Mouse (Mus musculus): ENCODE data around the gene Lrfn3.

DNA sequence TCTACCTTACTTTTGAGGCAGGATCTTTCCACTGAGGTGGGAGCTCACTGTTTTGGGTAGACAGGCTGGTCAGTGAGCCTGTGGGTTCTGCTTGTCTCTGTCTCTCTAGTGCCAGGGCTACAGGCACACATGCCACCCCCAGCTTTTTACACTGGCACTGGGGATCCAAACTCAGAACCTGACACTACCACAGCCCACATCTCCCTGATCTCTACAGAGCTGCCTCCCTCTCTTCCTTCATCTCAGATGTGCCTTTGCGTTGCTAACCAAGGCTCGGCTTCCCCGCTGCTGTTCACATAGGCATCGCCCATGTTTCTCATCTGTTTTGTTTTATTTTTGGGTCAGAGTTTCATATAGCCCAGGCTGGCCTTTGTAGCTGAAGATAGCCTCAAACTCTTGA, 31.1 kb upstream of the Lrfn3 start:
- TF ChIP-seq POLR2A (IDR thresholded peaks at IDR 0.05; ENCODE audit: insufficient read depth, low read length) (no peak), CTCF (IDR thresholded peaks at IDR 0.05; ENCODE audit: low read depth, low read length) (no peak)
